Mouse (Mus musculus) olfactory bulb, adult 2 months (tissue): Measurements from ENCODE around the gene Mrps14. TPM values are rescaled to one million over a fixed set of nuclear protein-coding genes. Genes with fewer than 3 reads are reported as not detected.

ENCODE experiments used
- H3K27ac ChIP-seq: fragments of 200-500 bp; 2 replicates; pipeline ENCODE4 v1.5.1; 2012; ENCODE audit warnings: low read depth, low read length; ENCODE audit not compliant: insufficient read depth
- H3K4me1 ChIP-seq: fragments of 200-500 bp; 2 replicates; pipeline ENCODE4 v1.6.1; 2012; ENCODE audit warnings: low read length; ENCODE audit not compliant: control insufficient read depth, insufficient read depth
- H3K4me3 ChIP-seq: fragments of 200-500 bp; 2 replicates; pipeline ENCODE4 v1.5.1; 2012; ENCODE audit warnings: mild to moderate bottlenecking, low read depth, low read length, moderate library complexity; ENCODE audit not compliant: insufficient read depth
- CTCF ChIP-seq: fragments of 200-500 bp; IDR thresholded peaks from 2 replicates; pipeline ENCODE4 v1.5.1; 2012; ENCODE audit warnings: low read depth, mild to moderate bottlenecking, low read length, moderate library complexity; ENCODE audit not compliant: insufficient read depth
- POLR2A ChIP-seq: fragments of 200-500 bp; IDR thresholded peaks from 2 replicates; pipeline ENCODE4 v1.6.1; 2012; ENCODE audit warnings: mild to moderate bottlenecking, low read depth, low read length, moderate library complexity; ENCODE audit not compliant: insufficient read depth
- WGBS: fragments of 180-500 bp; shearing (Covaris S2); methylation state at CpG from one replicate; pipeline ENCODE4 v1.1.7; 2018; 5-methylcytosine and 5-hydroxymethylcytosine counted together
- polyA plus RNA-seq: library from polyadenylated mRNA; stranded (reverse); fragments of >200 nt; gene quantifications from 2 replicates; pipeline ENCODE4 v1.2.4, GENCODE M21; 2012; ENCODE audit warnings: low replicate concordance; ENCODE audit not compliant: missing spikeins, insufficient read depth, insufficient read length

Mrps14 gene
- polyA plus RNA-seq, 1 experiment: not detected

- Histone ChIP-seq H3K4me3 (no peak overlapping the region), H3K4me1 (no peaks in the 10 kb centered on the region), H3K27ac (no peak overlapping the region)
- 95% methylated on average over 2 of the region's 2 CpGs for WGBS
- TF ChIP-seq CTCF (no peak), POLR2A (no peak)
Measured at GRCm38 (mm10) chr1:160240091-160240490, 45.1 kb downstream of the Mrps14 start.

- Histone ChIP-seq H3K4me3 (no peak overlapping the region), H3K4me1 (no peaks in the 10 kb centered on the region), H3K27ac (no peak overlapping the region)
- TF ChIP-seq CTCF: no peak
- no peak for TF ChIP-seq POLR2A
- WGBS: 95% methylated on average over 5 of the region's 5 CpGs
Measured at GRCm38 (mm10) chr1:160244689-160245088, 49.7 kb downstream of the Mrps14 start.

- no peak for TF ChIP-seq CTCF
- no peak for TF ChIP-seq POLR2A
- WGBS: 66% methylated on average over 2 of the region's 2 CpGs
- H3K27ac ChIP-seq: no peak overlapping the region
- H3K4me1 ChIP-seq: no peaks in the 10 kb centered on the region
- no peak overlapping the region for H3K4me3 ChIP-seq
Measured at GRCm38 (mm10) chr1:160245954-160246353, 50.9 kb downstream of the Mrps14 start.

- WGBS: 42% methylated on average over 4 of the region's 4 CpGs
- no peak overlapping the region for H3K4me3 ChIP-seq
- H3K27ac ChIP-seq: no peak overlapping the region
- no peak for TF ChIP-seq POLR2A
- TF ChIP-seq CTCF: no peak
- H3K4me1 ChIP-seq: no peaks in the 10 kb centered on the region
Measured at GRCm38 (mm10) chr1:160246844-160247243, 51.8 kb downstream of the Mrps14 start.

GRCm38 (mm10) chr1:160247473-160247872 lies 52.5 kb downstream of the Mrps14 start:
- H3K4me1 ChIP-seq: no peaks in the 10 kb centered on the region
- no peak overlapping the region for H3K27ac ChIP-seq
- WGBS: 87% methylated on average over 9 of the region's 9 CpGs

GRCm38 (mm10) chr1:160249786-160250185 lies 54.8 kb downstream of the Mrps14 start:
- Histone ChIP-seq H3K27ac (no peak overlapping the region), H3K4me3 (no peak overlapping the region), H3K4me1 (no peaks in the 10 kb centered on the region)
- WGBS: 73% methylated on average over 3 of the region's 3 CpGs
- TF ChIP-seq CTCF (no peak), POLR2A (no peak)

More at GRCm38 (mm10) chr1:160247473-160247872, 52.5 kb downstream of the Mrps14 start:
- H3K4me3 ChIP-seq: no peak overlapping the region
- TF ChIP-seq POLR2A: no peak
- TF ChIP-seq CTCF: no peak

GRCm38 (mm10) chr1:160250782-160251181 lies 55.8 kb downstream of the Mrps14 start:
- WGBS: 66% methylated on average over 4 of the region's 4 CpGs
- no peak overlapping the region for H3K4me3 ChIP-seq
- H3K27ac ChIP-seq: no peak overlapping the region
- TF ChIP-seq CTCF: no peak
- no peak for TF ChIP-seq POLR2A
- H3K4me1 ChIP-seq: no peaks in the 10 kb centered on the region

GRCm38 (mm10) chr1:160251388-160252007 lies 56.5 kb downstream of the Mrps14 start:
- no peak for TF ChIP-seq POLR2A
- no peak for TF ChIP-seq CTCF
- WGBS: 78% methylated on average over 5 of the region's 5 CpGs
- Histone ChIP-seq H3K4me3 (no peak overlapping the region), H3K27ac (no peak overlapping the region), H3K4me1 (no peaks in the 10 kb centered on the region)

Other genes starting within 250 kb of the Mrps14 start
- not detected in 2 replicates for gene 4930523C07Rik, start 150.8 kb upstream of the Mrps14 start, polyA plus RNA-seq
- not detected in 2 replicates for gene Tnn, start 41.6 kb upstream of the Mrps14 start, polyA plus RNA-seq
- gene Cacybp, start 17.7 kb downstream of the Mrps14 start, polyA plus RNA-seq: 146 TPM in 1 of 2 replicates, not detected in the other